Mouse (Mus musculus): ENCODE data around the gene Npc2.

Npc2 gene

DNA sequence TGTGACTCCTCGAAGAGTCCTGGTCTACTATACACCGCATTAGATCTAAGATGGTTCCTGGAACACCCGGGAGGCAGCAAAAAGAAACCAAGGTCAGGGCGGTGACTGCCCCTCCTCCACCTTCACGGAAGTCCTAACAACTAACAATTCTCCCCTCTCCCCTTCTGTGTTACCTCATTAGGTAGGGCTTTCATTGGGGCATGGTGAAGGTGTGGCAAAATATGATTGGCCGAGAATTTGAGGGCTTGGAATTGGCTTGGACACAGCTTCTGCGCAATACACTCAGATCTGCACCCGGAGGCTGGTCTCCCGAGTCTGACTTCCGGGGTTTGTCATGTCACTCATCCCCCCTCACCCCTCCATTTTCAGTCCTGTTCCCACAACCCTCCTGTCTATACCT lies 44.5 kb downstream of the Npc2 start:
- no peak for DNase-seq (ENCODE audit: low spot score in 2 of 2)

DNA sequence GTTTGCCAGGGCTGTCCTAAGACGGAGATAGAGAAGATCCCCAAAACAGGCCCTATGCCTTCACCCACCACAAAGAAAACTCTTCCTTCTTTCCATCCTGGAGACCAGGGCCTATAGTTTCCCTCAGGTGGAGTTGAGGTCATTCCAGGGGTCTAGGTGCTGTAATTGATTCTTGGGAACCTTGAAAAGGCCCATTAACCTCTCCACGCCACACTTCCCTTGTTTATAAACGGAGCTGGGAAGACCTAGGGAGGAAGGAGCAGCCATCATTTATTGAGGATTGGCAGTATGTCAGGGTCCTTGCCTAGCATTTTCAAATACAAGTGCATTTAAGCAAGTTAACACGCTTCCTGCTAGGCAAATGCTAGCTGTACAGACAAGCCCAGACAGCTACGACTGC lies 45.5 kb downstream of the Npc2 start:
- DNase-seq (ENCODE audit: low spot score in 2 of 2): no peak

DNA sequence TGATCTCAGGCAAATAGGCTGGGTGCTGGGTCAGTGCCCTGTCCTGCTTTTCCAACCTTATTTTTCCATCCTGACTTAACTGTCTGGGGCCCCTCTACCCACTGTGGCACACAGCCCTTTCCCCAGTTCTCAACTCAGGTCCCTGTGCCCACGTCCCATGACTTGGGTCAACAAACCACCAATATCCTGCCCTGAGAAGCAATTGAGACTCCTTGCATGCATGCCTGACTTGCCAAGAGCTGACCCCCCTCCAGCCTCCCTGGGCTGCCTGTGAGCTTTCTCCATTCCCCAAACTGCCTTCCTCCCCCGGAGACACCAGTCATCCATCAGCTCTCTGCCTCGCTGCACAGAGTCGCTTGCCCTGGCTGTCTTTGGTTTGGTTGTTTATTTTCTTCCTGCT lies 46.0 kb downstream of the Npc2 start:
- DNase-seq (ENCODE audit: low spot score in 2 of 2): no peak

DNA sequence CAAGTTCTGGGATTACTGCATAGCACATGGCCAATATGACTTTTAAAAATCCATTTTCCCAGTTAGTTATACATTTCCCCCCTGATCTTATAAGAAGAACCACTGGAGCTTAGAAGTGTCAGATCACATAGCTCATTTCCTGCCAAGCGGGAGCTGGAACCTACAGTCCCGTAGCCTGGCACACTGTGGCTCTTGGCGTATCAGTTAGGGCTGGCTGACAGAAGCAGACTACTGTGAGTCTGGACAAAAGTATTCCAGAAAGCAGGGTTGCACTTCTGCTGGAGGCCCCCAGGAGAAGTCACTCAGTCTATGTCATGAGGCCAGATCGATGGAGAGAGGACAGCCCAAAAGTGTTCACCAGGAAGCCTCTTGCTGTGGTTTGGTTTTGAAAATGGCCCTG lies 46.6 kb downstream of the Npc2 start:
- DNase-seq (ENCODE audit: low spot score in 2 of 2): no peak

DNA sequence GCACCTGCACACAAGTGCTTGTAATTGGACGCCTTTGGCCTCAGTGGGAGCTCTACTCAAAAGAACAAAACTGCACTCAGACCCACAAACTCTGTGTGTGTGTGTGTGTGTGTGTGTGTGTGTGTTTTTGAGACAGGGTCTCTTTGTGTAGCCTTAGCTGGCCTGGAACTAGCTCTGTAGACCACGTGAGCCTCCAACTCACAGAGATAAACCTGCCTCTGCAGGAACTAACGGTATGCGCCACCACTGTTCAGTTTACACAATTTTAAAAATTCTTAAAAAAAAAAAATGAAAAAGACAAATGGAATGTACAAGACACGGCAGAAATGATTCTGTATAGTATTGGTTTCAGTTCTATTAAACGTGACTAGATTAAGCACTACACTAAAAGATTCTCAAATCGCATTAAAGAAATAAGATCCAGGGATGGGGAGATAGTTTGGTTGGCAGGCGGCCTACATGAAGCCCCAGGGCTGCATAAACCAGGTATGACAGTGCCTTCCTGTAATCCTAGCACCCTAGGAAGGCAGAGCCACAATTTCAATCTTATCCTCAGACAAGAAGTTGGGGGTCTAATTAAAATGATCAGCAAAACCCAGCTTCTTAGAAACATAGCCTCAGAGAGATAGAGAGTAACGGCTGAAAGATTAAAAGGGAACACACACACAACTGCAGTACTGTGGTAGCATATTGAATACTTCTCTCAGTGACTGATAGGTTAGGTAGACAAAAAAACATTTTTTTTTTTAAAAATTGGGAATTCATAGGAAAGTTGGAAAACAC lies 54.3 kb downstream of the Npc2 start:
- DNase-seq (ENCODE audit: low spot score in 2 of 2): no peak

DNA sequence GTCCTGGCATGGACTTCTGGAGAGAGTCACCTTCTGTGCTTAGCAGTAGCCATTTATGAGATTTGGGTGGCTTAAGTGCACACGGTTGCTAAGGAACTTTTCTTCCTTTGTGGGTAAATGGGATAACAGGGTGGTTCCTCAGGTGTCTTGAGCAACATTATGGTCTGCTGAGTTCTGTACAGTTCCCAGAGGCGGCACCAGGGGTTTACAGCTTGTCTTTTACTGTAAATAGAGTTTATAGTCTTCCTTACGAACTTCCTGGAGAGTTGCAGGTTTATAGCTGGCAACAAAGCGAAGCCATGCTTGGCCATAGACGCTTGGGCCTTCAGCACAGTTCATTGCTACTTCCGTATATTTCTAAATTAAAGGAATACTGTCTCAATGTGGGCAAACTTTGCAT lies 58.4 kb downstream of the Npc2 start:
- no peak for DNase-seq (ENCODE audit: low spot score in 2 of 2)

DNA sequence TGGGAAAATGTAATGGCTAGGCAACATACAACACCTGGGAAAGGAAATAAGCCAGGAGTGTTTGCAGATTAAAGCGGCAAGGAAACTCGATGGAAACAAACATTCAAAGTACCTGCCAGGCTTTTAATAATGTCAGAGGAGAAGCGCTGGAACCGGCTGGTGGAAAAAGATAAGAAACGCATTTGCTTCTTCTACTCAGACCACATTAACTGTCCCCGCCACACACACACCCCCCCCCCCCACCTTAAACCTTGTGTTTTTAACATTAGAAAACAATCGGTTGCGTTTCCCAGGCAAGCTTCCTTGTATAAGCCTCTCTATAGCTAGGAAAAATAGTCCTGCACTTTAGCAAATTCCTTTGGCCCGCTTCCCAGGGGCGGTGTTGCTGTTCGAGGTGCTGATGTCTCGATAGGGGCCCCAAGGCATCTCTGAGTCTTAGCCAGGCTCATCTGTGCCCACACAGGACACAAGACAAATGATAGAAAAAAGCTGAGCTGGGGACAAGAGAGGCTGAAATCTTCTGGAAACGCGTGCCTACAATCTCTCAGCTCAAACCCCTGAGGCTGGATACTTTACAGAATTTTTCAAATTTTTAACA lies 63.0 kb downstream of the Npc2 start:
- no peak for DNase-seq (ENCODE audit: low spot score in 2 of 2)

DNA sequence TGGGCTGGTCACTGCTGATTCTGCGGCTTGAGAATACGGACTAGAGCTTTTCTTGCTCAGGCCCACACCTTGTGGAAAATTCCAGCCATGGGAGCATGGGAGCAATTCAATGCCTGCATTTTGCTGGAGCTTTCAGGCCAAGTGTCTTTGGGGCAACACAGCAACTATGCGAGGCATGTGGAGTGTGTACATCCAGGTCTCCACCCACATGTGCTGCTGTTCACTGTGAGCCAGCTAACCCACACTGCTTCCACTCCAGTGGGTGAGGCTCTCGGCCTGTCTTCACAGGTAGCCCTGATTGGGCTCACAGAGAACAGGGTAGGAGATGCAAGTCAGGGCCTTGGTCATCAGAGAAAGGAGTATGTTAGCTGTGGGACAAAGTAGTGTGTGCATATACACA lies 65.1 kb downstream of the Npc2 start:
- DNase-seq (ENCODE audit: low spot score in 2 of 2): no peak

DNA sequence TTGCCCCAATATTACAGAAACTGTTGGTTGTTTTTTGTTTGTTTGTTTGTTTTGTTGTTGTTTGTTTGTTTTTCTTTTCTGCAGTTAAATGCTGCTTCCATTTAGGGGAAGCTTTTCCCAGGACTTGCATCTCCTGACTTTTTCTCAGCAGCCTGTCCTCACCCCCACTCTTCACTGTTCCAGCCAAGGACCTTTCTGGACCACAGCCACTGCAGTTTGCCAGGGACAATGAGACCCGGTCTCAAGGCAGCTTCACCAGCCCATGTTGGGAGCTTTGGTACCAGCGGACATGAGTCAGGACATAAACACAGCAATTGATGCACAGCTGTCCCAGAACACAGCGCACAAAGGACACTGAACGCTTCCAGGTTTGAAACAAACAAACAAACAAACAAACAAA lies 66.1 kb downstream of the Npc2 start:
- no peak for DNase-seq (ENCODE audit: low spot score in 2 of 2)
